Mouse (Mus musculus): ENCODE results near the gene Nlrc4. TPM values are rescaled to one million over a fixed set of nuclear protein-coding genes. Genes with fewer than 3 reads are reported as not detected.
"Not testable (repeated sequence)": the region's sequence is repeated elsewhere in the genome, so short reads cannot be mapped to it uniquely, and the experiment has no call there.

The Nlrc4 gene
- polyA plus RNA-seq, 1 experiment from 2014 or later = 0.33 TPM

- H3K27me3 ChIP-seq (ENCODE audit: insufficient read depth, low read length) = no peaks in the 10 kb centered on the region
- H3K9ac ChIP-seq (ENCODE audit: low read depth, low read length) = peak within 1 kb of the TSS; percentile 82
- H3K4me2 ChIP-seq (ENCODE audit: low read length) = peak within 1 kb of the TSS; percentile 64
- H3K4me3 ChIP-seq (replicated peaks; ENCODE audit: low read depth, low read length) = peak within 1 kb of the TSS; percentile 68
- H3K9me3 ChIP-seq (replicated peaks; ENCODE audit: low read length) = no peaks in the 10 kb centered on the region
- 4% methylated on average over 58 of the region's 58 CpGs for WGBS
- DNase-seq (ENCODE audit: low spot score) (peak; percentile 99), ATAC-seq (replicated peaks; ENCODE audit: low FRiP score, low read depth) (peak; percentile 99)
- peak within 1 kb of the TSS; percentile 90 for H3K27ac ChIP-seq
- TF ChIP-seq CTCF (IDR thresholded peaks at IDR 0.05; ENCODE audit: low read depth) = no peak
- H3K4me1 ChIP-seq (replicated peaks; ENCODE audit: insufficient read depth, low read length) = no peaks in the 10 kb centered on the region
- H3K36me3 ChIP-seq (ENCODE audit: insufficient read depth, low read length) = peaks cover 14% of the 10 kb centered on the region
These were observed 30.3 kb upstream of the Nlrc4 start, which contains the start of gene Yipf4 for GRCm38 (mm10) chr17:74489024-74489900. Gene Yipf4 (plus strand): TSS chr17:74489493.

DNA sequence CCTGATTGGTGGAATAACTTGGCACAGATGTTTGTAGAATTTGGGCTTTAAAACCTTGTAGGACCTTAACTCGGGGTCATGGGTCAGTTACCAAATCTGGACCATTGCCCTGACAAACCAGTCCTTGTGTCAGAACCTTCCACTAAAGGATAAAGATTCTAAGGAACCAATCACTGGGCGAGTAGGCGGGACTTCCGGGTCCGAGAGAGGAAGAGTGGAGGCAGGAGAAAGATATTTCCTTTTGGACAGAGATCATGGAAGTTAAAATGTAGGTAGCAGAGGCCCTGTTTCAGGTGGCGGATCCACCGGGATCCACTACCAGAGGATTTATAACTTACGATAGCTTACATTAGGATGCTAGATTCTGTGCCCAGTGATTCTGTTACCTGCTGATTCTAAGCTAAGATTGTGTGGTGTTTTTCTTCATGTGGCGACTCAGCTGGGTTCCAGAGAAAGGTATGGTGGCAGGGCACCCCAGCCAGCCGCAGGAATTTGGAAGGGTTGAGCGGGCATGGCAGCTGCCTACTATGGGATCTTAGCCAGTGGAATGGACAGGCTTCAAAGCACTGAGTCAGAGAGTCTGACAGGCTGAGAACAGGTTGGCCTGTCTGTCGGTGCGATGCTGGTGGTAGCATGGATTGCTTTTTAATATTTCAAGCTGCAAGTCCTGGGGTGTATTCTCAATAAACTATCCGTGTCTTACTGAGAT is 21.6 kb upstream of the Nlrc4 start:
- DNase-seq (ENCODE audit: low spot score) (no peak), ATAC-seq (replicated peaks; ENCODE audit: low FRiP score, low read depth) (no peak)
- Histone ChIP-seq H3K27ac (no peak overlapping the region), H3K27me3 (ENCODE audit: insufficient read depth, low read length) (no peaks in the 10 kb centered on the region), H3K9me3 (replicated peaks; ENCODE audit: low read length) (no peaks in the 10 kb centered on the region), H3K36me3 (ENCODE audit: insufficient read depth, low read length) (no peaks in the 10 kb centered on the region), H3K9ac (ENCODE audit: low read depth, low read length) (no peak overlapping the region), H3K4me1 (replicated peaks; ENCODE audit: insufficient read depth, low read length) (no peaks in the 10 kb centered on the region), H3K4me3 (replicated peaks; ENCODE audit: low read depth, low read length) (no peak overlapping the region), H3K4me2 (ENCODE audit: low read length) (no peak overlapping the region)
- TF ChIP-seq CTCF (IDR thresholded peaks at IDR 0.05; ENCODE audit: low read depth) = no peak
- 86% methylated on average over 14 of the region's 14 CpGs for WGBS

- H3K27me3 ChIP-seq (ENCODE audit: insufficient read depth, low read length); H3K27ac ChIP-seq; DNase-seq (ENCODE audit: low spot score); H3K9ac ChIP-seq (ENCODE audit: low read depth, low read length); H3K36me3 ChIP-seq (ENCODE audit: insufficient read depth, low read length); H3K4me1 ChIP-seq (replicated peaks; ENCODE audit: insufficient read depth, low read length); ATAC-seq (replicated peaks; ENCODE audit: low FRiP score, low read depth); H3K4me2 ChIP-seq (ENCODE audit: low read length); H3K4me3 ChIP-seq (replicated peaks; ENCODE audit: low read depth, low read length); H3K9me3 ChIP-seq (replicated peaks; ENCODE audit: low read length): not testable (repeated sequence)
- WGBS = 85% methylated on average over 6 of the region's 6 CpGs
These were observed 11.2 kb upstream of the Nlrc4 start for GRCm38 (mm10) chr17:74470133-74470532.

DNA sequence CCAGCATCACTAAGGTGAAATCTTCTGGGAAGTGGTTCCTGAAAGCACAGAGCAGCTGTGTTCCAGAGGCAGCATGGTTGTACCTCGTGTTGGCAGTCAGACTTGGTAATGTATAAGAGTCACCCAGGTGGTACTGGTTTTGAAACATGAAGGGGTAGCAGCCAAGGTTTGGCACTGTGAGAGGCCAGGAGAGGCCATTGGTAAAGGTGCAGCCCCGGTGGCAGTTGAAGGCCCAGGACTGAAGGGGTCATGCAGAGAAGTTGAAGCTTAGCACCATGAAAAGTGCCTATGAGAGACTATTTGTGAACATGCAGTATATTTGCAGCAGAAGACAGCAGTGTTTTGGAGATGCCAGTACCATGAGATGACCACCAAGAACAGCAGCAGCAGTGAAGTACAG is 9.0 kb upstream of the Nlrc4 start:
- H3K4me2 ChIP-seq (ENCODE audit: low read length); H3K27ac ChIP-seq; H3K9ac ChIP-seq (ENCODE audit: low read depth, low read length); H3K4me1 ChIP-seq (replicated peaks; ENCODE audit: insufficient read depth, low read length); H3K36me3 ChIP-seq (ENCODE audit: insufficient read depth, low read length); ATAC-seq (replicated peaks; ENCODE audit: low FRiP score, low read depth); H3K4me3 ChIP-seq (replicated peaks; ENCODE audit: low read depth, low read length); H3K9me3 ChIP-seq (replicated peaks; ENCODE audit: low read length); DNase-seq (ENCODE audit: low spot score); H3K27me3 ChIP-seq (ENCODE audit: insufficient read depth, low read length): not testable (repeated sequence)
- 77% methylated on average over 2 of the region's 2 CpGs for WGBS

DNA sequence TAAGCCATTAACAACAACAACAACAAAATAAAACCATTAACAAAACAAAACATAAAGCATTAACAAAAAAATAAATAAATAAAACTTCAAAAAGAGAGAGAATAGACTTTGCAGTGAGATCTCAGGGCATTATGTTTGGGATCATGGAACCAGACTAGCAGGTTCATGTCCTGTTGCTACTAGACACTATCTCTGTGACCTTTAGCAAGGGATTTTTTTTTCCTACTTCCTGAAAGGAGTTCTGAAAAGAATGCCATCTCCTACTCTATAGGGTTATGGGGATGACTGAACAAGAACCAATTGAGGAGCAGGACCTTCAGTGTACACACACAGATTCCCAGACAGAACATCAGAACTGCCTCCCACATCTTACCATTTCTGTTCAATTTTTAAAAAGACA is 4.6 kb upstream of the Nlrc4 start:
- Histone ChIP-seq H3K27ac (no peak overlapping the region), H3K36me3 (ENCODE audit: insufficient read depth, low read length) (no peaks in the 10 kb centered on the region), H3K4me1 (replicated peaks; ENCODE audit: insufficient read depth, low read length) (no peaks in the 10 kb centered on the region), H3K9me3 (replicated peaks; ENCODE audit: low read length) (no peaks in the 10 kb centered on the region), H3K9ac (ENCODE audit: low read depth, low read length) (no peak overlapping the region), H3K27me3 (ENCODE audit: insufficient read depth, low read length) (no peaks in the 10 kb centered on the region), H3K4me3 (replicated peaks; ENCODE audit: low read depth, low read length) (no peak overlapping the region), H3K4me2 (ENCODE audit: low read length) (no peak overlapping the region)
- DNase-seq (ENCODE audit: low spot score) (no peak), ATAC-seq (replicated peaks; ENCODE audit: low FRiP score, low read depth) (no peak)
- no peak for TF ChIP-seq CTCF (IDR thresholded peaks at IDR 0.05; ENCODE audit: low read depth)

- H3K36me3 ChIP-seq (ENCODE audit: insufficient read depth, low read length) = no peaks in the 10 kb centered on the region
- 70% methylated on average over 10 of the region's 10 CpGs for WGBS
- no peak for TF ChIP-seq CTCF (IDR thresholded peaks at IDR 0.05; ENCODE audit: low read depth)
- no peaks in the 10 kb centered on the region for H3K4me1 ChIP-seq (replicated peaks; ENCODE audit: insufficient read depth, low read length)
- no peak overlapping the region for H3K27ac ChIP-seq
- DNase-seq (ENCODE audit: low spot score) (no peak), ATAC-seq (replicated peaks; ENCODE audit: low FRiP score, low read depth) (no peak)
- no peak overlapping the region for H3K4me3 ChIP-seq (replicated peaks; ENCODE audit: low read depth, low read length)
- H3K9me3 ChIP-seq (replicated peaks; ENCODE audit: low read length) = no peaks in the 10 kb centered on the region
- no peak overlapping the region for H3K9ac ChIP-seq (ENCODE audit: low read depth, low read length)
- H3K4me2 ChIP-seq (ENCODE audit: low read length) = no peak overlapping the region
- no peaks in the 10 kb centered on the region for H3K27me3 ChIP-seq (ENCODE audit: insufficient read depth, low read length)
These were observed 817 bp downstream of the Nlrc4 start for GRCm38 (mm10) chr17:74457972-74458677.
